Mouse (Mus musculus) monocyte, adult 5-6 weeks (primary cell): ENCODE results near the gene Ppp6r2. TPM values are rescaled to one million over a fixed set of nuclear protein-coding genes. Genes with fewer than 3 reads are reported as not detected.

Experiments used
- ATAC-seq: fragments of 153-309, 156-312 bp; replicated peaks from 2 replicates; pipeline ENCODE4 v1.8.0; 2017; ENCODE audit warnings: mild to moderate bottlenecking; ENCODE audit not compliant: low TSS enrichment, insufficient number of reproducible peaks, severe bottlenecking, poor library complexity, low FRiP score
- total RNA-seq: library from RNA; stranded (forward); fragments of 200-1000, 200-491, 200-594 nt; gene quantifications from 3 replicates; pipeline ENCODE4 v1.2.3, GENCODE M21; 2017

Ppp6r2 gene
- total RNA-seq, 1 experiment from 2014 or later: 16.8 TPM

DNA sequence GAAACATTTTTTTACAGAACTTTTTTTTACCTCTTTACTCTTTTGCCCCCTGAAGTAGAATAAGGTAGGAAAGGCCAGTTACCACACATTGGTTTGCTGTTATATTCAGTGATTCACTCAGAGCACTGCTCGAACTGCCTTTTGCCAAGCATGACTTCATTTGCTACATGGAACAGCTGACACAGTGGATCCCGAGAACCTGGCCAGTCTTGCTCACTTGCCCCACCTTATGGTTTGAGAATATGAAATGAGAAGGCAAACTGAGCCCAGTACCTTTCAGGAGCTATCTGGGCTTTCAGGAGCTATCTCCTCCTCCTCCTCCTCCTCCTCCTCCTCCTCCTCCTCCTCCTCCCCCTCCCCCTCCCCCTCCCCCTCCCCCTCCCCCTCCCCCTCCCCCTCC is 22.2 kb downstream of the Ppp6r2 start:
- ATAC-seq: no peak

- ATAC-seq: no peak
Observed at GRCm38 (mm10) chr15:89234052-89234451, 22.7 kb downstream of the Ppp6r2 start.

GRCm38 (mm10) chr15:89239751-89240392 is 28.5 kb downstream of the Ppp6r2 start:
- ATAC-seq: no peak

GRCm38 (mm10) chr15:89241025-89241424 is 29.7 kb downstream of the Ppp6r2 start:
- no peak for ATAC-seq

DNA sequence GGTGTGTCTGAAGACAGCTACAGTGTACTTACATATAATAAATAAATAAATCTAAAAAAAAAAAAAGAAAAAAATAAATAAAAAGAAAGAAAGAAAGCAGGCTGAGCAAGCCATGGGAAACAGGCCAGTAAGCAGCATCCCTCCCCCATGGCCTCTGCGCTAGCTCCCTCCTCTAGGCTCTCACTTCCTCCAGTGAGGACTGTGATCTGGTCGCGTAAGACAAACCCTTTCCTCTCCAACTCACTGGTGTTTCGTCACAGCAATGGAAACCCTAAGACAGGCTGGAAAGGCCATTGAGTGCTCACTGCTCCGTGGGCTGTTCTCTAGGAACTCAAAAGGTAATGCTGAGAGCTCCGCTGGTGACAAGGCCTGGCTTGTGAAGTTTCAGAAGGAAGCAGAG is 37.7 kb downstream of the Ppp6r2 start:
- no peak for ATAC-seq

- ATAC-seq: no peak
Observed at GRCm38 (mm10) chr15:89255330-89255729, 44.0 kb downstream of the Ppp6r2 start.

- ATAC-seq: no peak
Observed at GRCm38 (mm10) chr15:89258997-89259396, 47.6 kb downstream of the Ppp6r2 start.

- no peak for ATAC-seq
Observed at GRCm38 (mm10) chr15:89264485-89264884, 53.1 kb downstream of the Ppp6r2 start.

DNA sequence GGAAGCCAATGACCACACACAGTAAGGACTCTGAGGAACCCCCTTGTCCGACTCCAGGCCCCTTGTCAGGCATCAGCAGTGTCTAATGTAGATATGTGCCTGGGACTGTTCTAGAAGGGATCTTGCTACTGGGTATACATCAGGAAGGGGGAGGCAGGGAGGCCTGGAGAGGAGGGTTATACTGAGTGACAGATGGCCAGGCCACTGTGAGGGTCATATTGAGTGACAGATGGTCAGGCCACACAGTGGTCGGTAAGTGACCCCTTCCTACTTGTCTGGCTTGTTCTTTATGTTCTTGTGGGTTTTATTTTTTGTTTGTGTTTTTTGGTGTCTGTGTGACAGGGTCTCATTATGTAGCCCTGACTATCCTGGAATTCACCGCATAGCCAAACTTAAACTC is 64.1 kb downstream of the Ppp6r2 start:
- no peak for ATAC-seq

GRCm38 (mm10) chr15:89277366-89277765 is 66.0 kb downstream of the Ppp6r2 start:
- no peak for ATAC-seq

DNA sequence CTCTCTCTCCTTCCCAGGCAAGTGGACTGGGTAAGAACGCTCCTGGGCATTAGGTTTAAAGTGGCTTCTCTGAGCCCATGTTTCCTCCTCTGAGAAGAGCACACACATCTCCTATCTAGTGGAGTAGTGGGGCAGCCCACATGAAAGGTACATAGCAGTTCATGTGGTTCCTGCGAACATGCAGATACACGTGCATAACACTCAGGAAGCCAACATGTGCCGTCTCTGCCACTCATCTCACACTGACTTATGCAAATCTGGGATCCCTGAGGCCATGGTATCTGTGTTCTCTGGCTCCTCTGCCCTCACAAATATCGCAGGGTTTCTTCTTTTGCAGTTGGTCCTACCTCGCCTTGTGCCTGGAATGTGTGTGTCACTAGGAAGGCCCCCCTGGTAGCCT is 71.2 kb downstream of the Ppp6r2 start:
- ATAC-seq: no peak

- no peak for ATAC-seq
Observed at GRCm38 (mm10) chr15:89284094-89284493, 72.7 kb downstream of the Ppp6r2 start.

DNA sequence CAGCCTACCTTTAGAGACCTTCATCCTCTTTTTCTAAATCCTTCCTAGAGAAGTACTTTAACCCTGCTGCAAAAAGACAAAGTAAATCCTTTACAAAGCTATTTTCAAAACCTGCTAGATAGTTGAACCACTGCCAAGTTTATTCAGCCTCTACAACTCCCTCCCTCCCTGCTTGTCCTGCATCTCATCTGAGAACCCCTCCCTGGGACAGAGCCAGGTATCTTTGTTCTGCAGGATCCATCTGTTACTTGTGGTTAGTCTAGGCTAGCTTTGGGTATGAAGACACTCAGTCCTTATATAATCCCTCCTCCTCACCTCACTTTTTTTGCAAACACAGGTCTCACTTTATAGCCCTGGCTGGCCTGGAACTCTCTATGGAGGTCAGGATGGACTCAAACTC is 73.7 kb downstream of the Ppp6r2 start:
- no peak for ATAC-seq

DNA sequence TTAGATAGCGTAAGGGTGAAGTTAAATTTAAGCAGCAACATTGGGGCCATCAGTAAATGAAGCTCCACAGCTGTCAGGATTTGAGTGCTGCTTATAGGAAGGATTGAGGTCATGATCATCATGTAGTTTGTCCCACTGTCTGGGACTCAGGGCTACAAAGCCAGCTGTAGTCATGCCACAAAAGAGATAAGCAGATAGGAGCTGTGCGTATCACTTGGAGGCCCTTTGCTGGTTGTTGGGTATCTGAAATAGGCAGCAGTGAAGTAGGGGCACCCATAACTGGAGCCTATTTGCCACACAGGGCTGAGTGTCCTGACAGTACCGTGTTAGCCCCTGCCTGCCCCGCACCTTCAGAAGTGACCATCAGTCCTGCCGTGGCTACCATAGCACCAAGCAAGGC is 74.1 kb downstream of the Ppp6r2 start:
- no peak for ATAC-seq

- ATAC-seq: no peak
Observed at GRCm38 (mm10) chr15:89286114-89286513, 74.8 kb downstream of the Ppp6r2 start.

DNA sequence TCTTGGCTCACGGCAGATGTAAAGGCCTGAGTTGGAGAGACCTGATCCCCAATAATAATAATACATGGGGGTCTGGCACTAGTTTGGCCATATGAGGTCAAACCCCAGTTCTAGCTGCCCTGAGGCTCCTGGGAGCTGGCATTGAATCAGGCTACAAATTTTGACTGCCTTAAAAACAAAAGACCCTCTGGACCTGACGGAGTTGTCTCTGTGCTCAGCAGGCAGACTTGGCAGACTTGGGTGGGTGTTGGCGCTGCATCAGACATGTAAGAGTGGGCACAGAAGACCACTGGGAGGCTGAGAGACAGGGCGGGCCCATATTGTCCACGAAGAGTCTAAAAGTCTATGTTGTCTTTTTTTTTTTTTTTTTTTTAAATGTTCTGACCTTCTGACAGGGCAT is 75.2 kb downstream of the Ppp6r2 start:
- ATAC-seq: no peak

- no peak for ATAC-seq
Observed at GRCm38 (mm10) chr15:89288227-89288767, 76.9 kb downstream of the Ppp6r2 start.

- no peak for ATAC-seq
Observed at GRCm38 (mm10) chr15:89289455-89289854, 78.1 kb downstream of the Ppp6r2 start.

DNA sequence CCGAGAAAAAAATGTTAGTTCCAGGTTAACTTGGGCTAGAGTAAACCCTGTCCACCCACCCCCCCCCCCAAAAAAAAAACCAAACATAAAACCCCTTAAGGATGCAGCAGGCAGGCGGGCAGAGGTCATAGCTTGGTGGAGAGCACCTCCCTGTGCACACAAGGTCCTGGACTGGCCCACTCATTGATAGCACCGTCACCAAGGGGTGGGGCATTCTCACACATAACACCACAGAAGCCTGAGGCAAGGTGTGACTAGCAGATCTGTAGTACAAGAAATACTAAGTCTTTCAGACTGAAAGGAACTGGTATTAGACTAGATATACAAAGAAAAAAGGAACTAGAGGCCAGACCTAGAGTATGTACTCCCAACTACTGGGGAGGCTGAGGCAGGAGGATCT is 80.2 kb downstream of the Ppp6r2 start:
- no peak for ATAC-seq

- no peak for ATAC-seq
Observed at GRCm38 (mm10) chr15:89292795-89293194, 81.4 kb downstream of the Ppp6r2 start.

DNA sequence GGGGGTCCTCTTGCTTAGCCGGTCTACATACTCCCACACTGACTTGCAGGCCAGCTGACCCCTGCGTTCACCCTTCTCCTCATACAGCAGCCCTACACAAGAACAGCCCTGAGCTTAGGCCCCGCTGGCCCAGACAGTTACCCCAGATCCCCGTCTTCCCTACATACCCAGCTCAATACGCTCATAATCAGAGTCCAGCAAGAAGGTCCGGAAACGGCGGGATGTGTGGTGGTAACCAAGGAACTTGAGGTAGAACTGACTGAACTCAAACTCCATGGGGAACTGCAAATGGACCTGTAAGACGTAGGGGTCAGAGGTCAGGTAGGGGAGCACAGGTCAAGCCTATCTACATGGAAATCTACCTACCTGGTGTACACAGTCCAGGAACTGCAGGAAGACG is 82.4 kb downstream of the Ppp6r2 start:
- no peak for ATAC-seq
